Mouse (Mus musculus): ENCODE measurements around the gene Dpp9. TPM values are rescaled to one million over a fixed set of nuclear protein-coding genes. Genes with fewer than 3 reads are reported as not detected.

Dpp9 gene
- polyA plus RNA-seq, 1 experiment, result 37.1 TPM

DNA sequence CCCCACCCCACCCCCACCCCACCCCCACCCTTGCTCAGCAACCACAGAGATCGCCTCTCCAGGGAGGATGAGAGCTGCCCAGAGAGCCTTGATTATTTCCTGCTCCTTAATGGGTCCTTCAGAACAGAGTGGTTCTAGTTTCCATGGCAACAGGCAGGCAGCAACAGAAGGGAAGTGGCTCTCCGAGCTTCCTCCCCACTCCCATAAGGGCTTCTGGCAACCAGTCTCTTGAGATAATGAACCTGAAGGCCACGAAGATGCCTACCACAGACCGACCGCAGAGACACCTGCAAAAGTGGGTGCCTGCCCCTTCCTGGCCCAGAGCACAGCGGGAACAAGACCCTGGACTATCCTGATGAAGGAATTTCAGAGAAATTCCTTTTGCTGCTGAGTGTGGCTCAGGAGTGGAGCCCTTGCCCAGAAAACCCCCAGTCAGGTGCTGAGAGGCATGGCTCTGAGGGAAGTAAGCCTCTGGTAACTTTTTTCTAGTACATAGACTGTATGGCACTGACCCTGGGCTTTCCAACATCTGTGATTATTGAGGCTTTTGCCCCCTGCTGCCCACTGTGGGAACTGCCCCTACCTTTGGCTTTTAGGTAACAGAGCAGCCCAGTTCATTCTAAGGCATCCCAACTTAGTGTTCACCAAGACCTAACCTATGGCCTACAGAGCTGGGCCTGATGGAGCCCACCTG is 32.6 kb upstream of the Dpp9 start:
- no peaks in the 10 kb centered on the region for H3K79me2 ChIP-seq (ENCODE audit: control insufficient read depth, insufficient read depth)
- no peak overlapping the region for H3K4me2 ChIP-seq (ENCODE audit: low read depth)
- H3K36me3 ChIP-seq (ENCODE audit: control insufficient read depth, insufficient read depth), result no peaks in the 10 kb centered on the region
- no peak for TF ChIP-seq REST (IDR thresholded peaks at IDR 0.05; ENCODE audit: insufficient read depth, insufficient read length)
- TF ChIP-seq SRF (IDR thresholded peaks at IDR 0.05; ENCODE audit: control insufficient read depth, insufficient read length, low read depth), result no peak
- TF ChIP-seq POLR2A (IDR thresholded peaks at IDR 0.05; ENCODE audit: insufficient read length, low read depth), result no peak
- TF ChIP-seq E2F4 (IDR thresholded peaks at IDR 0.05; ENCODE audit: insufficient read depth), result no peak
- H3ac ChIP-seq (ENCODE audit: control insufficient read depth, insufficient read length), result no peak overlapping the region
- peaks cover 22% of the 10 kb centered on the region for H3K27me3 ChIP-seq (ENCODE audit: control insufficient read depth, insufficient read depth, insufficient read length)
- H3K4me3 ChIP-seq, result no peak overlapping the region

DNA sequence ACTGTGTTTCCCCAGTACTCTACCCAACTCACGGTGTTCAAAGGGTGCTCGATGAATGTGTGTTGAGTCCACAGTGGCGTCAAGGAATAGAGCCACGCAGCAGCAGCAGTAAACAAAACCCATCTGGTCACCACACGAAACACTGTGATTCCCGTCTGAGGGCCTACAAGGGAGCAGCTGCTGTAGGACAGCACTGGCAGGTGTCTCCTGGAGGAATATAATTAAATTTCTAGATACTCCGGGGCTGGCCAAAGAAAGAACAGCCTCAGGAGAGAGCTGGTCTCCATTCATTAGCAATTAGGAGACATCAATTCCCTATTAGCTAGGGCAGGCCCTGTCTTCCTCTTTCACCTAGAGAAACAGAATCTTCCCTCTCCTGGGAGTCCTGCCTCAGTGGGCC is 26.9 kb upstream of the Dpp9 start:
- H3K27me3 ChIP-seq (ENCODE audit: control insufficient read depth, insufficient read depth, insufficient read length), result peaks cover 22% of the 10 kb centered on the region
- TF ChIP-seq MYOG (IDR thresholded peaks at IDR 0.05; ENCODE audit: control insufficient read depth in 1 of 3, insufficient read depth in 1 of 3, insufficient read length in 2 of 3, low read depth in 2 of 3), result no peak

GRCm38 (mm10) chr17:56241541-56242401 is 23.1 kb upstream of the Dpp9 start:
- peak; percentile 85 for TF ChIP-seq MAX (IDR thresholded peaks at IDR 0.05; ENCODE audit: low read depth)
- peak; percentile 99 for TF ChIP-seq REST (IDR thresholded peaks at IDR 0.05; ENCODE audit: insufficient read depth, insufficient read length)
- no peak for TF ChIP-seq POLR2AphosphoS2 (IDR thresholded peaks at IDR 0.05; ENCODE audit: insufficient read length, low read depth)
- TF ChIP-seq MYOG (IDR thresholded peaks at IDR 0.05; ENCODE audit: control insufficient read depth in 1 of 3, insufficient read depth in 1 of 3, insufficient read length in 2 of 3, low read depth in 2 of 3), result peak in 1 of 3 experiments; percentile 38
- H3K27me3 ChIP-seq (ENCODE audit: control insufficient read depth, insufficient read depth, insufficient read length), result no peaks in the 10 kb centered on the region
- no peak overlapping the region for H3K4me3 ChIP-seq
- H3ac ChIP-seq (ENCODE audit: control insufficient read depth, insufficient read length), result no peak overlapping the region
- no peaks in the 10 kb centered on the region for H3K36me3 ChIP-seq (ENCODE audit: control insufficient read depth, insufficient read depth)
- no peaks in the 10 kb centered on the region for H3K79me2 ChIP-seq (ENCODE audit: control insufficient read depth, insufficient read depth)
- no peak overlapping the region for H3K4me2 ChIP-seq (ENCODE audit: low read depth)

More for the DNA sequence above, 26.9 kb upstream of the Dpp9 start:
- no peak overlapping the region for H3K4me3 ChIP-seq
- H3K4me2 ChIP-seq (ENCODE audit: low read depth), result no peak overlapping the region
- no peaks in the 10 kb centered on the region for H3K79me2 ChIP-seq (ENCODE audit: control insufficient read depth, insufficient read depth)
- H3ac ChIP-seq (ENCODE audit: control insufficient read depth, insufficient read length), result no peak overlapping the region
- H3K36me3 ChIP-seq (ENCODE audit: control insufficient read depth, insufficient read depth), result no peaks in the 10 kb centered on the region

DNA sequence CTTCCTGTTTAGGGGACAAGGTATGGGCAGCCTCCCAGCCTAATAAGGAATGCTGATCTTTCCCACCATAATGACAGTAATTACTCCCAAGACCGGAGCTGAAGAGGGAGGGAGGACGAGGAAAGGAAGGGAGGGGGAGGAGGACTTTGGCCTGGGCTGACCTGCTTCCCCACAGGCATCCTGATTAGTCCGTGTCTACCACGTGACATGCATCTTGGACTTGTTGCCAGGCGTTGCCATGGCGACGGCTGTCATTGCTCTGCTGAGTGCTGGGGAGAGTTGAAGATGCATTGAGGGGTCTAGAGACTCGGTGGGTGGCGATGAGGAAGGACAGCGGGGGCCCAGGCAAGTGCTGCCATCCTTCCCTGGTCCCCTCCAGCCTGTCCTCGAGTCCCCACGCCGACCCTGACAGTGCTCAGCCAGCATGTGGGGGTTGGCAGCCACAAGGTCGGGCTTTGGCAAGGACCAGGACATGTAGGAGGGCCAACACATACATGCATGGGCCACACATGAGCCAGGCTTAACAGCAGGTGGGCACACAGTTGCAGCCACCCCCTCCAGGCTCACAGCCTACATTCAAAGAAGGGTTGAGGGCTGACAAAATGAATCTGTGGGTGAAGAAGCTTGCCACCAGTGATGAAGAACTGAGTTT is 15.2 kb upstream of the Dpp9 start:
- Histone ChIP-seq H3K27me3 (ENCODE audit: control insufficient read depth, insufficient read depth, insufficient read length) (peaks cover 36% of the 10 kb centered on the region), H3K36me3 (ENCODE audit: control insufficient read depth, insufficient read depth) (no peaks in the 10 kb centered on the region), H3K4me2 (ENCODE audit: low read depth) (no peak overlapping the region), H3ac (ENCODE audit: control insufficient read depth, insufficient read length) (no peak overlapping the region), H3K79me2 (ENCODE audit: control insufficient read depth, insufficient read depth) (no peaks in the 10 kb centered on the region), H3K4me3 (no peak overlapping the region)
- TF ChIP-seq SRF (IDR thresholded peaks at IDR 0.05; ENCODE audit: control insufficient read depth, insufficient read length, low read depth), result no peak
- no peak for TF ChIP-seq POLR2A (IDR thresholded peaks at IDR 0.05; ENCODE audit: insufficient read length, low read depth)
- no peak for TF ChIP-seq MYOG (IDR thresholded peaks at IDR 0.05; ENCODE audit: control insufficient read depth in 1 of 3, insufficient read depth in 1 of 3, insufficient read length in 2 of 3, low read depth in 2 of 3)
- TF ChIP-seq E2F4 (IDR thresholded peaks at IDR 0.05; ENCODE audit: insufficient read depth), result no peak
- TF ChIP-seq MAX (IDR thresholded peaks at IDR 0.05; ENCODE audit: low read depth), result no peak
- no peak for TF ChIP-seq TCF3 (IDR thresholded peaks at IDR 0.05; ENCODE audit: insufficient read length, low read depth)
- TF ChIP-seq MYOD1 (IDR thresholded peaks at IDR 0.05; ENCODE audit: control insufficient read depth in 1 of 3, insufficient read length in 2 of 3, low read depth in 2 of 3), result no peak

DNA sequence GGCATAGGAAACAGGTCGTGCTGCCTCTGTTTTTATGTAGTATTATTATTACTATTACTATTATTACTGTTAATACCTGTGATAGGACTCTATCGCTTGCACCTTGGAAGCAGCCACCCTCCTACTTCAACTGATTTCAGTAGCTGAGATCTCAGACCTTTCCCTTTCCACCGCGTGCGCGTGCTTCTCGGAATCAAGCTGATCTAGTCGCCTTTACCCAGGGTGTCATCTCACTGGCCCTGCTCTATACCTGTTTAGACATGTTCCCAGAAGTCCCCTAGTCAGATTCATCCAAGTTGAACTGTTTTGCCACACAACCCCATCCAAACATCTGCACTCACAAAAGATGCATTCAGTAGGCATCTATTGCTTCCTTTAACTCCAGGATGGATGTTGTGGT is 14.7 kb upstream of the Dpp9 start:
- Histone ChIP-seq H3ac (ENCODE audit: control insufficient read depth, insufficient read length) (no peak overlapping the region), H3K27me3 (ENCODE audit: control insufficient read depth, insufficient read depth, insufficient read length) (peaks cover 39% of the 10 kb centered on the region), H3K36me3 (ENCODE audit: control insufficient read depth, insufficient read depth) (no peaks in the 10 kb centered on the region), H3K4me2 (ENCODE audit: low read depth) (no peak overlapping the region), H3K4me3 (no peak overlapping the region), H3K79me2 (ENCODE audit: control insufficient read depth, insufficient read depth) (no peaks in the 10 kb centered on the region)
- no peak for TF ChIP-seq MYOD1 (IDR thresholded peaks at IDR 0.05; ENCODE audit: control insufficient read depth in 1 of 3, insufficient read length in 2 of 3, low read depth in 2 of 3)
- no peak for TF ChIP-seq POLR2A (IDR thresholded peaks at IDR 0.05; ENCODE audit: insufficient read length, low read depth)
- TF ChIP-seq CEBPB (IDR thresholded peaks at IDR 0.05; ENCODE audit: insufficient read depth, poor library complexity, severe bottlenecking), result no peak
